Mouse (Mus musculus) cerebellum, adult 8-10 months (tissue): ENCODE results near the gene Mroh8.
"Not testable (repeated sequence)": the region's sequence is repeated elsewhere in the genome, so short reads cannot be mapped to it uniquely, and the experiment has no call there.

Source experiments
- DNase-seq: peaks from one replicate; pipeline ENCODE4 v3.0.0; 2022

Mroh8 gene

DNA sequence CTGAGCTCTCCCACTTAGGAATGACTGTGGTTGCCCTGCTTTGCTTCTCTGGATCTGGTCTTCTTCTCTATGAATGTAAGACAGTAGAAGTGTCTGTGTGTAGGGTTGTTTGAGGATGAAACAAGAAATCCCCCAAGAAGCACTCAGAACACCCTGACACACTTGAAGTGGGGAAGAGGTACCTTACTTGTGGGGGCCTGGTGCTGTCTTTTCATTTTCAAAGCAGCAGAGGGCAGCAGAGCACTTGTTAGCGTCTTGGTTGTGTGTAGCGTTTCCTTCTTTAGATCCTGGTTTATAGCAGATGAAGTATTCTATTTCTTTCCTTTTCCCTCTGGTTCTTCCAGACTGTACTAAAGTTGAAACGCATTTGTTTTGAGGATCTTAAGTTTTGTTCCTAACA is 8.2 kb upstream of the Mroh8 start:
- DNase-seq = peak; percentile 43

DNA sequence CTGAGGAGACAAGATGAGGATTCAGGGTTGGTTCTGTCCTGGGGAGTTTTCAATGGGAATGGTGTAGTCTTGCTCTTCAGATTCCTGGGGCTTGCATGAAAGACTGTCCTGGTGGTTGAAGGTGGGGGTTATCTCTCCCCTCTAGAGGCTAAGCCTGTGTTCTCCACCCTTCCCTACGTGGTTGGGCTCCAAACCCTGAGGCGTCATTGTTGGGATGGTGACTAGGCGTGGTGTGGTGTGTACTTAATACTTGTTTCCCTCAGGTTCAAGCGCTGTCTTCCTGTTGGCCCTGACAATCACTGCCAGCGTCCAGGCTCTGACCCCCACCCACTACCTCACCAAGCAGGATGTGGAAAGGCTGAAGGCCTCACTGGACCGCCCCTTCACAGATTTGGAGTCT is 4.0 kb upstream of the Mroh8 start:
- no peak for DNase-seq

DNA sequence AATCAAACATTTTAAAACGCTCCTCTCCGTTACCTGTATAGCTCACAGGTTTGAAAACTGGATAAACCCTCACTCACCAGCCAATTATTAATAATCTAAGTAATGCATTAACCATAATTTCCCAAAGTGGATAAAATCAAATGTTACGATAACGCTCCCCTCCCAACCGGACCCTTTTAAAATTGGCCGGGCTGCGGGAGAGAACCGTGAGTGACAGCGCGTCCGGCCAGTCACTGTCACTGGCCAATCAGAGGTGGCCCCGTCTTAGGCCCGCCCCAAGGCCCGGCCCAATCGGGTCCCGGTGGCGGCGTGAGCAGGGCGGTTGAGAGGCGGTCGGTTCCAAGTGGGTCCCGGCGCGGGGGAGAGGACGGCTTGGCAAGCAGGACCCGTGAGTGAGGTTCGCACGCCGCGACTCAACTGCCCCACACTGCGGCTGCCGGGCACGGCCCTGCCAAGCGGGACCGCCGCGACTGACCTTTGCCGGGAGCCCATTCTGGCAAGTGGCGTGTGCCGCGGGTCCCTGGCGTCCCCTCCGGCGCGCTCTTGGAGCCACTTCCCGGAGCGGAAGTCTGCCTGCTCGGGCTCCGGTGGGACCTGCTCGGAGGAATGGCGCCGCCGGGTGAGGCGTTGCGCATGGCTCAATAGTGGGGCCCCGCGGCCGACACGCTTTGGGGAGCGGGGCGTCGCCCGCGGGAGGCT is 483 bp downstream of the Mroh8 start, which contains the start of gene Rpn2:
TSS of gene Rpn2 (plus strand) at position 301 of the 699 bp plus-strand sequence.
- DNase-seq = peak; percentile 96

DNA sequence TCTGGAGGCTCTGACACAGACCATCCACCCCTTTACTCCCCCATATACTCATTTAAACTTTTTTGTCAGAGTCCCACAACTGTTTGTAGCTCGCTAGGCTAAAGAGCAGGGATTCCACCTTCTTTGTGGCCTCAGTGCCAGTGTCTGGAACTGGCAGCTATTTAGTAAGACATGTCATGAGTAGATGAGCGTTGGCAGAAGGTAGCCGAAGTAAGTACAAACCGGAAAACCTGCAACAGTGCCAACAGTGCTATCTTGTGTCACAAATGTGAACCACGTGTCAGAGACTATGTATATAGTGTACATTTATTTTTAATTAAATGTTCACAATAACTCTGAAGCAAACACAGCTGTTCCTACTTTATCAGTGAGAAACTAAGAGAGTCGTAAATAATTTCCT is 15.5 kb downstream of the Mroh8 start:
- no peak for DNase-seq

DNA sequence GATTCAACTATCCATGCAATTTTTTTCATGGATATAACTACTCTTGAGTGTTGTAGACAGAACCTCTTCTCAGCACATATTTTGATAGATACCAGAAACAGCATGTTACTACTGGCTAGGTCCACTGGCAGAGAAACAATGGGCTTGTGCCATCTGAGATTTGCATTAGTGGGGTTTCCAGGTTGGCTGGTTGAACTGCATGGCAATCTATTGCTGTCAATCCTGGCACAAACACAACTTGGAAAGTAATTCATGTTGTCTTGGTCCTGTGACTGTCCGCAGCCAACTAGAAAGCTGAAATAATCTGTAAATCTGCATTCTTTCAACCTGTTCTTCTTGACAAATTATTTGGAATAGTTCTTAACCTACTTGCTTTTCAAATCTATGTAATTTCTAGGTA is 16.2 kb downstream of the Mroh8 start:
- DNase-seq = no peak

DNA sequence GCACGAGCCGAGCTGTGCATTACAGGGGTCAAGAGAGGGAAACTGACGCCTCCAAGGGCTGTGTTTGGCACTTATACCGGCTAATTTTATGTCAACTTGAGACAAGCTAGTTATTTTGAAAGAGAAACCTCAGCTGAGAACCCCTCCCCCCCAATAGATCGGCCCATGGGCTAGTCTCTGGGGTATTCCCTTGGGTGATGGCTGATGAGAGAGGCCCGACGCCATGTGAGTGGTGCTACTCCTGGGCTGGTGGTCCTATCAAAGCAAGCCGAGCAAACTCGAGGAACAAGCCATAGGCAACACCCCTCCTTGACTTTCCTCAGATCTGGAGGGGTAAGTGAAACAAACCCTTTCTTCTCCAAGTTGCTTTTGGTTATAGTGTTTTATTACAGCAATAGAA is 16.8 kb downstream of the Mroh8 start:
- no peak for DNase-seq

DNA sequence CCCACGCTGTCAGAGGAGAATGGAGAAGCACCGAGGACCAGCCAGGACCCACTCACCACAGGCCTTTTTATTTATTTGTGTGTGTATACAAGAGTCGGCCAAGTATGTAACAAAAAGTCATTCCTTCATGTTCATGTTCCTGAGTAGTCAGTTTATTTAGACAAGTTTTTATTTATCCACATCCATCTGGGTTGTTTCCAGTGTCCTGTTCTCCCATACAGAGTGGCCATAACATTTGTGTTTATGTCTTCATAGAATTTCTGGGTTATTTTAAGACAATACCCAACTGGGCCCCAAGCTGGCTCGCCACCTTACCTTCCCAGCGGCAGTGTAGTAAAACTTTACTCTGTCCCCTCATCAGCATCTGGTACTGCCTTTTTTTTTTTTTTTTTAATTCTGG is 17.4 kb downstream of the Mroh8 start:
- DNase-seq = no peak

DNA sequence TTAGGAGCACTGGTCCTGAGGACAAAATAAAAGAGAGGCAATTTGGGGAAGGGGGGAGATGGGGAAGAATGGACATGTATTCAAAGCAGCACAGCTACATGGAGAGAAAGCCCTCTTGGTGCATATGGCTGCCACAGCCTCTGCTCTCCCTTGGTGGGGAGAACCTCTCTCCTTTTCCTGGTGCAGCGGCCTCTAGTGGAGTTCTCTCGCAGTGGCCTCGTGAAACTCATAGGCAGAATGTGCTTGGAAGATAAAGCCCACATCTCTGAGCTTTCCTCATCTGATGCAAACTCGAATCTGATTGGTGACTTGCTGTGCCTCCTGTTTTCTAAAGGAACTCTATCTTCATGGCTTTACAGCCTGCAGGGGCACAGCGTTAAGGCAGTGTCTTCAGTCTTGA is 19.6 kb downstream of the Mroh8 start:
- peak; percentile 37 for DNase-seq

DNA sequence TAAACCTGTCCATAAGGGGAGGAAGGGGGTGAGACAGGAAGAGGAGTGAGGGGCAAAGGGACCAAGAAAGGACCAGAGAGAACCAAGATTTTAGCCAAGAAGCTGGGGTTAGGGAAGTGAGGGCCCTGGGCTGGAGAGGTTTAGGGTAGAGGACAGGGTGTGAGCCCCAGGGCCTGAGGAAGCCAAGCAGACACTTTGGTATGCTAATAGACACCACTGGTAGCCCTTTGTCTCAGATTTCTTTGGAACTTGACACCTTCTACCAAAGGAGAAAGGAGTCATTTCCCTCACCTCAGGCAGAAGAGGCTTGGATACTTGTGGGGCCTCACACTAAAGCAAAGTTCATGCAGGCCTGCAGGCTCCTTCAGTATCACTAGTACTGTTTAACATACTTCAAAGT is 31.2 kb downstream of the Mroh8 start:
- DNase-seq = no peak

DNA sequence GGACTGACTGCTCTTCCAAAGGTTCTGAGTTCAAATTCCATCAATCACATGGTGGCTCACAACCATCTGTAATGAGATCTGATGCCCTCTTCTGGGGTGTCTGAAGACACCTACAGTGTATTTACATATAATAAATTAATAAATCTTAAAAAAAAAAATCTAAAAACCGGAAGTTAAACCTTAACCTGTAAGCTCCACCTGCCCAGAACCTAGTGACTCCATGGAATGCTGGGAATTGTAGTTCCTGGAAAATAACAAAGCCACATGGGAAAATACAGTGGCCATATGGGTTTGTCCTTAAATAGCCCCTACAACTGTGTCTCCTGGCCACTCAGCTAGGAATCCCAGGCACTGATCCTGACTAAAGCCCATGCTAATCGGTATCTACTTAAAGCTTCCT is 33.7 kb downstream of the Mroh8 start:
- DNase-seq = no peak

DNA sequence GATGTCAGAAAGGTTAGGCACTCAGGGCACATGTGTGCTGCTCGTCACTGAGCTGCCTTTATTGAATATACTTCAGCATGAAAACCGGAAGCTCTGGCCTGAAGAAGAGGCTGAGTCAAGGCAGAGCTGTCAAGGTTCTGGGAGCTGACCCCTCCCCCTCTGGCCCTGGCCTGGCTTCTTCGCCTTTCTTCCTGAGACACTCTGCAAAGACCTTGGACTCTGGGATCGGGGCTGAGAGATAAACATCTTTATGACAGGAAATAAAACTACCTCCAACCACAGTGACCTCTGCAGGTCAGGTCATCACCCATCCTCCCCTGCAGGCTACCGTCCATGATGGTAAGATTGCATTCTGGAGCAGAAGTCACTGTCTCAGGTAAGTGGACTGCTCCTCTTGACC is 34.3 kb downstream of the Mroh8 start:
- DNase-seq = no peak

DNA sequence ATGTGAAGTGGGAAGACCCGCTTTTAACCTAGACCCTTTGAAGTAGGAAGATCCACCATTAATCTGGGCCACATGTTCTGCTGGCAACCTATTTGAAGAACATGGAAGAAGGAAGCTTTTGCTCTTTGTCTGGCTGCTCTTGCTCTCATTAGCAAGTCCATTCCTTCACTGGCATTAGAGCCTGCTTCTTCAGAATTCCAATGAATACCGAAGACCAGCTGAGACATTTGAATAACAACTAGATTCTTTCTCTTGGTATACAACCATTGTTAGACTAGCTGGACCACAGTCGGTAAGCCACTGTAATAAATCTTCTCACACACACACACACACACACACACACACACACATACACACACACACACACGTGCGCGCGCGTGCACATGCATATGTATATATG is 43.4 kb downstream of the Mroh8 start:
- DNase-seq = no peak

DNA sequence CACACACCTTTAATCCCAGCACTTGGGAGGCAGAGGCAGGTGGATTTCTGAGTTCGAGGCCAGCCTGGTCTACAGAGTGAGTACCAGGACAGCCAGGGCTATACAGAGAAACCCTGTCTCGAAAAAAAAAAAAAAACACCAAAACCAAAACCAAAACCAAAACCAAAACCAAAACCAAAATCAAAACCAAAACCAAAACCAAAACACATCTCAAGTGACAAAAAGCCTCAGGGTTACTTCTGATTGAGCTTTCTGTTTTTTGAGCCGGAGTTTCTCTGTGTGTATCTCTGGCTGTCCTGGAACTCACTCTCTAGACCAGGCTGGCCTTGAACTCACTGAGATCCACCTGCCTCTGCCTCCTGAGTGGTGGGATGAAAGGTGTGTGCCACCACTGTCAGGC is 57.4 kb downstream of the Mroh8 start:
- DNase-seq = not testable (repeated sequence)

DNA sequence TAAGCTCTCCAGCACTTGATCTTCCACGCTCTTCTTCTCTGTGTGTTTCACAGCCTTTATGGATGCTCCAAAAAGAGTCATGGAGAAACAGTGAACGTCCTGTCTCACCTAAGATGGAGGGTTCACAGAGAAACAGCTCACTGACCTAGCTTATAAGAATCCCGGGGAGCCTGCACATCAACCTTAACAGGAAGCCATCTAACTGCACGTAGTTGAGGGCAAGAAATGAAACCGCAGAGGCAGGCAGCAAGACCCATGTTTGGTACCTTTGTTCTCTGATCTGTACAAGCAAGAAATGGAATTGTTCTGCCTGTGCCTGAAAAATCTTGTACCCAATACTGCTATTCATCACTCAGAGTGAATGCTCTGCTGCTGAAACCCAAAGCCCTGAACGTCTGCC is 59.2 kb downstream of the Mroh8 start:
- DNase-seq = no peak

DNA sequence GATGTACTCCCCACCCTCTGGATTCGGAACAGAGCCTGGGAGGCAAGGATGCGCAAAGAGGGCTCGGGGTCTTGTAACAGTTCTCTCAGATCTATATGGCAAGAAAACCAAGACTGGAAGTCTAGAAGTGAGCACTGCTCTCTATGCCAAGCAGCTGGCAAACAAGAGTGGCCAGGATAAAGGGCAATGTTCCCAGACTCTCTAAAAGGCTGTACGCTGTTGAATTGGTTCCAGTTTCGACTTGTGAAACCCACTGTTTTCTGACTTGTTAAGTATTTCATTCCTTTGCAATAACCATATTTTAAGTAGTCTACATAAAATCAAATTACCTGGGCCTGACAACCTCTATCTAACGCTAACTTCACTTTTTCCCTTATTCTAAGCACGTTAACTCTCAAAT is 67.6 kb downstream of the Mroh8 start:
- DNase-seq = no peak

DNA sequence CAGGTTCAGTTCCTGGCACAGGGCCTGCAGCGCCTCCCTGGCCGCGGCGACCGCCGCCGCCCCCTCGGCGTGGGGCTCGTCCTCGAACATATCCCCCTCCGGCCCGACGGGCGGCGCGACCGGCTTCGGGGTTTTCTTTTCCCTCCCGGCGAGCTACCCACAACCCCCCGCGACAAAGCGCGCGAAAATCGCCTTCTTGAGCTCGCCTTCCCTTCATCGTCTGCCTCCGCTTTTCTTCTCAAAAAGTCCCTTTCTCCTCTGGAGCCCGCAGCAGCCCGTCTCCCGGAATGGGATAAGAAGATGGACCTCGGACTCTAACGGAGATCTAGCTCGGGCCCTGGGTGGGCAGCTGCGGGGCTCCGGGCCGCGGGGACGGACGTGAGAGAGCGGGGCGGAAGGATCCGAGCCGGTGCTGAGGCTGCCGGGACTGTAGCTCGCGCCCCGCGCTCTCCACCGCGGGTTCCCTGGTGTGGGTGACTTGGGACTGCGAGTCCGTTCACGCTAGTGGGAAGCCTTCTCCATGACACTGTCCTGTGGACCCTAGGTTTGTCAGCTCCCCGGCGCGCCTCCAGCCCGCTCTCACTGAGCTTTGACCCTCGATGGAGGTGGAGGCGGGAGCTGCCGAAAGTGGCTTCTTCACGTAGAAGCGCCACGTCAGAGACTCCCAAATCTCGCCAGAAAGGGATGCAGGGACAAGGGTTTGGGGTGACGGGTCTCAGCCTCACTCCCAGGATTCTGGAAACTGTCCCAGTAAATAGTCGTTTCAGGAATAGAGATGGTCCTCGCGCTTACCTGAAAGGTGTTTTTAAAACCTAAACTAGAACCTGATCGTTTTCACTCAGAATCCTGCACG is 74.8 kb downstream of the Mroh8 start, which contains the start of gene Rbl1:
TSS of gene Rbl1 (minus strand) at position 169 of the 853 bp plus-strand sequence.
- peak; percentile 92 for DNase-seq

DNA sequence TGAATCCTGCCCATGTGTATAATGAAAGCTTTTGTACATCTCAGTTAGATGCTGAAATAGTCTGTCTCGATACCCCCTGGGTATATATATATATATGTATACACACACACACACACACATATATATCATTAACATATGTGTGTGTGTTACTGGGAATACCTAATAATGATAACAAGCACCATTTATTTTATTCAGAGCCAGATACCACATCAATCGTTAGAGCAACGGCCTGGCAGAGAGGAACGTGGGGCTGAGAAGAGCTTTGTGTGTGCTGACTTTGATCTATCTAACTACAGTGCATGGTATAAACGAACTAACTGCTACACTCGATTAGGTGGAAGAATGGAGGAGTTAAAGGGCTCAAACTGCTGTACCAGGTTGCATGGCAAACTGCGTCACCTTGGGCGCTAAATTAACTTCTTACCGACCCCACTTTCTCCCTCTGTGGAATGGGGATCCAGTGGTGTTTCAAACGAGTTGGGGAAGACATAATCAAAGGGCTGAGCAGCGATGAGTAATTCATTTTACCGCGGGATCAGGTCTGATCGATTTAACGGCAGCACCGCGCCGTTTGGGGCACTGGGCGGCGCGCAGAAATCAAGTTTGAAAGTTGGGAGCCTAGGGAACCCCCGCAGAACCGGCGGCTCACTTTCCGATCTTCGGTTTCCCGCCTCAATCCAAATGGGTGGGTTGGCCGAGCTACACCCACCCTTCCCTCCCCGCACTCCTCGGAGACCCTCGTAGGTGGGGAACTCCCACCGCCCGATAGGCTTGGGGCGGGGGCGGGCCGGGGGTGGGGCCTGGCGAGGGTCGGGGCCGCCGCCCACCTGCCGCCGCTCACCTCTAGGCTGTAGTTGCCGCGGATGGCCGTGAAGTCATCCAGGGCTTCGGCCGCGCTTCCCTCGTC is 75.6 kb downstream of the Mroh8 start:
- peak; percentile 14 for DNase-seq

DNA sequence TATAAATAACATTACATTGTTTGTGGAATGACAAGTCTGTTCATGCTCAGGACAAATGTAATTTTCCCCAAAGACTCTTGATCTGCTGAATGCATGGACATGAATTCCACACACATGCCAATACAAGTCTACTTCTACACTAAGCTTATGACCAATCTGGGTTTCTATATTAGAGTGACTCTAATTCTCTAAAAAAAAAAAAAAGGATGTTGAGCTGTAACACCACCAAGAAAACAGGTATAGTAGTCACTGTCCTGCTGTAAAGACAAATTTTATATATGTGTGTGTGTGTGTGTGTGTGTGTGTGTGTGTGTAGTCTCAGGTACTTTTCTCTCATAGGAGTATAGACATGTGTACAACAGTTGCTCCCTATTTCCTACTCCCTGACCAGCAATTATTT is 76.3 kb downstream of the Mroh8 start:
- no peak for DNase-seq

DNA sequence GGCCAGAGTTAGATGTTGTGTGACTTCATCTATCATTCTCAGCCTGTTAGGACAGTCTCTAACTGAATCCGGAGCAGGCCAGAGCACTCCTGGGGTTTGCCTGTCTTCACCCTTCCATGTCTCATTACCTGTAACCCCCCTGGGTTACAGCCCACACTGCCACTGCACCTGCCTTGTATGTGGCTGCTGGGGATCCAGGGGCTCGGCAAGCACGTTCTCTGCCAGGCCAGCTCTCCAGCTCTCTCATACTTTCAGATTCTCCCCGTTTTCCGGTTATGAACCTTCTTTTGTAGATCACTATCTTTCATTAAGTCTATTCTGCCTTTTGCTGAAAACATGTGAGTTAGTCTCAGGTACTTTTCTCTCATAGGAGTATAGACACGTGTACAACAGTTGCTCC is 77.0 kb downstream of the Mroh8 start:
- no peak for DNase-seq

DNA sequence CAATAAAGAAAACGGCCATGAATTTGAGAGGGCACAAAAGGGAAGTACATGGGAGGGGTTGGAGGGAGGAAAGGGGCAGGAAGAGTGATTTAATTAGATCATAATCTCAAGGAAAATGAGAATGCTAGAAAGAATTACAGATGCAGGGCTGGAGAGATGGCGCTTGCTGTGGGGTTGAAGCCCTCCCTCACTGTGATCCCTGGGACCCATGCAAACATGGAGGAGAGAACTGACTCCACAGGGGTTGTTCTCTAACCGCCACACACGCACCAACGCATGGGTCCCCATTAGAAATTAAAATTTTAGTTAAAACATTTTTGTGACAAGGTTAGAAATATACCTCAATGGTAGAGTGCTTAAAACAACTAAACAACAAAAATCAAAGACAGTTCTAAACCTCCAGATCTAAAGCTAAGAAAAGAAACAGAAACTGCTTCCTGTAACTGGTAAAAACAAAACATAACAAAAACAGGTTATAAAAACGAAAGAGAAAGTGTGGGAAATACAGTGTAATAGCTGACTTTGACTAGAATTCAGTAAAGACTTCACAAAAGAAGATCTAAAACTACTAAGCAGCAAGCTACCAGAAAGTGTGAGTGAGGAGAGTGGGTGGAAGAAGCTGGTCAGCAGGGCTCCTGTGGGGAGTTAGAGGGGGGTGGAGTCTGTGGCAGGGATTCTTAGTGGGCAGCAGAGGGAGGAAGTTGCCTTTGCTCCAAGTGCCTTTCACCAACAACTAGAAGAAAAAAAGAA is 78.1 kb downstream of the Mroh8 start:
- no peak for DNase-seq

DNA sequence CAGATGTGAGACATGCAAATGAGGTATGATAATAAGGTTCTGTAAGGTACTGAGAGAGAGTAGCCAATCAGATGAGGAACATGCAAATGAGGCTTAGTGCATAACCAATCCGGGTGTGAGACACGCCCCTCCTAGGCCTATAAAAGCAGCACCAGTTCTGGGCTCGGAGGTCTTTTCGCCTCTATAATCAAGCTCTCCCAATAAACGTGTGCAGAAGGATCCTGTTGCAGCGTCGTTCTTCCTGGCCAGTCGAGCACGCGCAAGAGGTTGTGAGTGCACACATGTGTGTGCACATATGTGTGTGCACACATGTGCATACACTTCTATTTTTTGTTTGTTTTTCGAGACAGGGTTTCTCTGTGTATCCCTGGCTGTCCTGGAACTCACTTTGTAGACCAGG is 80.9 kb downstream of the Mroh8 start:
- DNase-seq = not testable (repeated sequence)

DNA sequence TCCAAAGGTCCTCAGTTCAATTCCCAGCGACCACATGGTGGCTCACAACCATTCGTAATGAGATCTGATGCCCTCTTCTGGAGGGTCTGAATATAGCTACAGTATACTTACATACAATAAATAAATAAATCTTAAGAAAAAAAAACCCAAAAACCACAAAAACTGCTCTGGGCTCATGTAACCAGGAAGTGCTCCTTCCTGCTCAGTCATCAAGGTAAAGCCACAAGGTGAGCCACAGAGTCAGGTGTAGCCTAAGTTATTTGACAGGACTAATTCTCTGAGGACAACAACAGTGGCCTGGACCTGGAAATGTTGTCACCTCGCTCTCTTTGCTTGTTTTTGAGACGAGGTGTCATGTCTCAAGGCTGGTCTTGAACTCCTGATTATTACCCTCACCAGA is 88.7 kb downstream of the Mroh8 start:
- DNase-seq = no peak

DNA sequence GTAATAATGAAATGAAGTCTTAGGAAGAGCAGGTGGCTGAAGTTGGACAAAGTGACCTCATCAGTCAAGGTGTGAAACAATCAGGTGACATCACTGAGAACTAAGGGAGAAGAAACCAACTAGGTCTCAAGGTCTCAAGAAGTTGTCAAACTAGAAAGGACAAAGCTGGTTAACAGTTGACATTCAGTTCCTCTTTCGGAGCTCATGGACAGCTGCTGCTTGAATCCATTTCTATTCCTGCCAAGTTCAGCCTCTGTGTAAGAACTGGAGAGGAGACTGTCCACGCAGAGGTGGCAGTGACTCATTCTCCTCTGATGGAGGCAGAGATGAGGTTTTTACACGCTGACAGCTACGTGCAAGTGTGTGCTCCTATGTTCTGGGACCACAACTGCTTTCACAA is 92.1 kb downstream of the Mroh8 start:
- DNase-seq = no peak
